Mouse (Mus musculus) cerebellum, adult 11 months (tissue): ENCODE measurements at regions not wholly inside any gene's neighbourhood (a gene's known extent, or its start where the extent isn't known, plus 50 kb on each side); places are given as distances from the start of the nearest gene placed in this dataset.
"Not testable (repeated sequence)": the region's sequence is repeated elsewhere in the genome, so short reads cannot be mapped to it uniquely, and the experiment has no call there.

Experiments
- DNase-seq: peaks from one replicate; pipeline ENCODE4 v3.0.0; 2022

GRCm38 (mm10) chr14:46586093-46586492, 174.2 kb upstream of the Cdkn3 start:
- DNase-seq = no peak

GRCm38 (mm10) chr14:46578051-46579000, 182.0 kb upstream of the Cdkn3 start:
- no peak for DNase-seq

GRCm38 (mm10) chr14:46575889-46576288, 184.5 kb upstream of the Cdkn3 start:
- no peak for DNase-seq

- no peak for DNase-seq
Measured at GRCm38 (mm10) chr14:46575414-46575813, 184.9 kb upstream of the Cdkn3 start.

- no peak for DNase-seq
Measured at GRCm38 (mm10) chr14:46573401-46573800, 182.9 kb upstream of the Bmp4 start.

- not testable (repeated sequence) for DNase-seq
Measured at GRCm38 (mm10) chr14:46572972-46573371, 182.5 kb upstream of the Bmp4 start.

GRCm38 (mm10) chr14:46571841-46572240, 181.4 kb upstream of the Bmp4 start:
- no peak for DNase-seq

GRCm38 (mm10) chr14:46569273-46569672, 178.8 kb upstream of the Bmp4 start:
- no peak for DNase-seq

GRCm38 (mm10) chr14:46567411-46567780, 176.9 kb upstream of the Bmp4 start:
- DNase-seq = no peak

- no peak for DNase-seq
Measured at GRCm38 (mm10) chr14:46566681-46567410, 176.4 kb upstream of the Bmp4 start.

GRCm38 (mm10) chr14:46564998-46565397, 174.5 kb upstream of the Bmp4 start:
- DNase-seq = no peak

- no peak for DNase-seq
Measured at GRCm38 (mm10) chr14:46562016-46562415, 171.5 kb upstream of the Bmp4 start.

- no peak for DNase-seq
Measured at GRCm38 (mm10) chr14:46553239-46553638, 162.8 kb upstream of the Bmp4 start.

- DNase-seq = no peak
Measured at GRCm38 (mm10) chr14:46546146-46546545, 155.7 kb upstream of the Bmp4 start.

- DNase-seq = no peak
Measured at GRCm38 (mm10) chr14:46539466-46540187, 149.2 kb upstream of the Bmp4 start.

GRCm38 (mm10) chr14:46536002-46536762, 145.7 kb upstream of the Bmp4 start:
- DNase-seq = no peak

GRCm38 (mm10) chr14:46532697-46533096, 142.2 kb upstream of the Bmp4 start:
- DNase-seq = no peak

- no peak for DNase-seq
Measured at GRCm38 (mm10) chr14:46530452-46530851, 140.0 kb upstream of the Bmp4 start.

GRCm38 (mm10) chr14:46529086-46529715, 138.7 kb upstream of the Bmp4 start:
- no peak for DNase-seq

GRCm38 (mm10) chr14:46517258-46517657, 126.8 kb upstream of the Bmp4 start:
- DNase-seq = no peak

- no peak for DNase-seq
Measured at GRCm38 (mm10) chr14:46516285-46516684, 125.8 kb upstream of the Bmp4 start.
